Mouse (Mus musculus) frontal cortex, postnatal 36 days (tissue): ENCODE measurements around the gene Ddt.
A peak's percentile ranks its signal among the peaks of the same experiment; 100 is the strongest.

Experiments used
- DNase-seq, 2 experiments: peaks; one replicate each; pipeline ENCODE4 v3.0.0; 2022; ENCODE audit warnings: low spot score in 2 of 2

The Ddt gene

GRCm38 (mm10) chr10:75772795-75773664, at the start of gene Ddt:
Gene Ddt (minus strand): TSS chr10:75773414.
- DNase-seq: peak; percentile 72 to 88

- DNase-seq: no peak
Measured at GRCm38 (mm10) chr10:75822443-75822842, 49.2 kb upstream of the Ddt start, which contains the start of gene Gstt4. Gene Gstt4 (minus strand): TSS chr10:75822543.

- DNase-seq: no peak
Measured at GRCm38 (mm10) chr10:75819882-75820281, 46.7 kb upstream of the Ddt start.

- no peak for DNase-seq
Measured at GRCm38 (mm10) chr10:75818641-75819040, 45.4 kb upstream of the Ddt start.

GRCm38 (mm10) chr10:75804217-75804616, 31.0 kb upstream of the Ddt start:
- DNase-seq: no peak

- peak; percentile 11 to 28 for DNase-seq
Measured at GRCm38 (mm10) chr10:75798176-75798696, 25.0 kb upstream of the Ddt start, which contains the start of gene Gstt1. Gene Gstt1 (minus strand): TSS chr10:75798584.

GRCm38 (mm10) chr10:75797619-75798175, 24.5 kb upstream of the Ddt start:
- DNase-seq: peak; percentile 37 to 54

GRCm38 (mm10) chr10:75796731-75797516, 23.7 kb upstream of the Ddt start:
- no peak for DNase-seq

GRCm38 (mm10) chr10:75794880-75795279, 21.7 kb upstream of the Ddt start:
- DNase-seq: no peak

GRCm38 (mm10) chr10:75790773-75791172, 17.6 kb upstream of the Ddt start:
- DNase-seq: no peak

- no peak for DNase-seq
Measured at GRCm38 (mm10) chr10:75789841-75790240, 16.6 kb upstream of the Ddt start.

GRCm38 (mm10) chr10:75789081-75789735, 16.0 kb upstream of the Ddt start:
- no peak for DNase-seq

GRCm38 (mm10) chr10:75788277-75788676, 15.1 kb upstream of the Ddt start:
- DNase-seq: peak in 1 of 2 experiments; percentile 52

- DNase-seq: no peak
Measured at GRCm38 (mm10) chr10:75785442-75785841, 12.2 kb upstream of the Ddt start.

GRCm38 (mm10) chr10:75780769-75781578, 7.8 kb upstream of the Ddt start, which contains the start of the genes Gm20441 and Gstt3:
Gene Gm20441 (minus strand): TSS chr10:75780954.
Gene Gstt3 (minus strand): TSS chr10:75781414.
- DNase-seq: no peak

GRCm38 (mm10) chr10:75779206-75780174, 6.3 kb upstream of the Ddt start:
- no peak for DNase-seq

GRCm38 (mm10) chr10:75777885-75778284, 4.7 kb upstream of the Ddt start:
- no peak for DNase-seq

- no peak for DNase-seq
Measured at GRCm38 (mm10) chr10:75776562-75776961, 3.3 kb upstream of the Ddt start.

- no peak for DNase-seq
Measured at GRCm38 (mm10) chr10:75774587-75774986, 1.4 kb upstream of the Ddt start.
